Mouse (Mus musculus) MEL (cell line): ENCODE data around the gene Pak6. TPM values are rescaled to one million over a fixed set of nuclear protein-coding genes. Genes with fewer than 3 reads are reported as not detected.

Source experiments
- DNase-seq: peaks from one replicate; pipeline ENCODE4 v3.0.0; 2011; ENCODE audit warnings: low read depth, low spot score
- H3K27ac ChIP-seq: 2 replicates; pipeline ENCODE4 v1.5.1; 2012; ENCODE audit warnings: low read depth, mild to moderate bottlenecking, control low read depth, low read length, moderate library complexity; ENCODE audit not compliant: control insufficient read depth
- H3K27me3 ChIP-seq, 2 experiments: fragments of 150-350 bp in 1 of 2; sonication (generic) in 1 of 2; 2 replicates each; pipeline ENCODE4 v1.6.1; 2012; ENCODE audit warnings: low read length in 2 of 2, mild to moderate bottlenecking in 2 of 2, improper control_type of control experiment in 1 of 2, moderate library complexity in 1 of 2; ENCODE audit not compliant: insufficient read depth in 2 of 2, control insufficient read depth in 1 of 2
- H3K36me3 ChIP-seq, 2 experiments: 2 replicates each; pipeline ENCODE4 v1.6.1; 2012 to 2014; ENCODE audit warnings: low read length in 2 of 2, improper control_type of control experiment in 1 of 2, inconsistent platforms in 1 of 2, mild to moderate bottlenecking in 1 of 2; ENCODE audit not compliant: insufficient read depth in 2 of 2, control insufficient read depth in 1 of 2
- H3K4me1 ChIP-seq, 2 experiments: fragments of 150-350 bp in 1 of 2; sonication (generic) in 1 of 2; 2 replicates each; pipeline ENCODE4 v1.6.1; 2012; ENCODE audit warnings: low read length in 2 of 2, improper control_type of control experiment in 1 of 2, mild to moderate bottlenecking in 1 of 2; ENCODE audit not compliant: insufficient read depth in 2 of 2, control insufficient read depth in 1 of 2
- H3K4me3 ChIP-seq, 2 experiments: fragments of 150-350 bp in 1 of 2; sonication (generic) in 1 of 2; 2 replicates each; pipeline ENCODE4 v1.5.1; 2012; ENCODE audit warnings: low read depth in 2 of 2, low read length in 2 of 2, mild to moderate bottlenecking in 2 of 2, moderate library complexity in 2 of 2, control low read depth in 1 of 2, improper control_type of control experiment in 1 of 2; ENCODE audit not compliant: control insufficient read depth in 1 of 2, insufficient read depth in 1 of 2
- H3K79me2 ChIP-seq: 2 replicates; pipeline ENCODE4 v1.6.1; 2012; ENCODE audit warnings: mild to moderate bottlenecking, low read length, moderate library complexity; ENCODE audit not compliant: control insufficient read depth, poor library complexity, insufficient read depth
- H3K9ac ChIP-seq: 2 replicates; pipeline ENCODE4 v1.6.1; 2012; ENCODE audit warnings: low read depth, mild to moderate bottlenecking, control low read depth, low read length, moderate library complexity; ENCODE audit not compliant: control insufficient read depth, poor library complexity, severe bottlenecking
- H3K9me3 ChIP-seq: fragments of 150-350 bp; sonication (generic); replicated peaks from 2 replicates; pipeline ENCODE4 v1.6.1; 2012; ENCODE audit warnings: mild to moderate bottlenecking, low read length, improper control_type of control experiment, moderate library complexity; ENCODE audit not compliant: insufficient read depth
- BHLHE40 ChIP-seq: IDR thresholded peaks from 2 replicates; pipeline ENCODE4 v1.6.1; 2012; ENCODE audit warnings: low read depth, mild to moderate bottlenecking, inconsistent platforms, low read length, improper control_type of control experiment, borderline replicate concordance
- E2F4 ChIP-seq: IDR thresholded peaks from 2 replicates; pipeline ENCODE4 v1.6.1; 2011; ENCODE audit warnings: low read depth, low read length, improper control_type of control experiment, borderline replicate concordance
- ELF1 ChIP-seq: IDR thresholded peaks from 2 replicates; pipeline ENCODE4 v1.6.1; 2014; ENCODE audit warnings: low read depth, mild to moderate bottlenecking, inconsistent platforms, low read length, improper control_type of control experiment, moderate library complexity
- EP300 ChIP-seq, 2 experiments: IDR thresholded peaks; 2 replicates each; pipeline ENCODE4 v1.6.1; 2011; ENCODE audit warnings: improper control_type of control experiment in 2 of 2, low read length in 2 of 2, low read depth in 1 of 2, mild to moderate bottlenecking in 1 of 2
- GABPA ChIP-seq: IDR thresholded peaks from 2 replicates; pipeline ENCODE4 v1.6.1; 2012; ENCODE audit warnings: low read depth, mild to moderate bottlenecking, inconsistent platforms, low read length, improper control_type of control experiment, moderate library complexity
- JUND ChIP-seq: IDR thresholded peaks from 2 replicates; pipeline ENCODE4 v1.6.1; 2011; ENCODE audit warnings: low read depth, mild to moderate bottlenecking, improper control_type of control experiment, low read length
- KAT2A ChIP-seq: conservative IDR thresholded peaks from 2 replicates; pipeline ENCODE4 v1.6.1; 2012; ENCODE audit warnings: low read depth, low read length, improper control_type of control experiment, inconsistent platforms
- MAFK ChIP-seq: IDR thresholded peaks from 2 replicates; pipeline ENCODE4 v1.6.1; 2011; ENCODE audit warnings: low read depth, mild to moderate bottlenecking, low read length, improper control_type of control experiment, borderline replicate concordance
- MAZ ChIP-seq: IDR thresholded peaks from 2 replicates; pipeline ENCODE4 v1.6.1; 2012; ENCODE audit warnings: low read depth, mild to moderate bottlenecking, inconsistent platforms, low read length, improper control_type of control experiment
- MXI1 ChIP-seq: IDR thresholded peaks from 2 replicates; pipeline ENCODE4 v1.6.1; 2011; ENCODE audit warnings: mild to moderate bottlenecking, low read depth, low read length, improper control_type of control experiment
- MYB ChIP-seq: IDR thresholded peaks from 2 replicates; pipeline ENCODE4 v1.6.1; 2011; ENCODE audit warnings: mild to moderate bottlenecking, low read depth, low read length, improper control_type of control experiment
- MYC ChIP-seq: IDR thresholded peaks from 2 replicates; pipeline ENCODE4 v1.6.1; 2011; ENCODE audit warnings: low read depth, mild to moderate bottlenecking, low read length, improper control_type of control experiment, moderate library complexity
- NRF1 ChIP-seq: IDR thresholded peaks from 2 replicates; pipeline ENCODE4 v1.6.1; 2014; ENCODE audit warnings: low read depth, mild to moderate bottlenecking, inconsistent platforms, low read length, improper control_type of control experiment, moderate library complexity; ENCODE audit not compliant: poor library complexity, insufficient read depth, severe bottlenecking
- RAD21 ChIP-seq: IDR thresholded peaks from 2 replicates; pipeline ENCODE4 v1.6.1; 2011; ENCODE audit warnings: mild to moderate bottlenecking, low read depth, low read length, improper control_type of control experiment
- RCOR1 ChIP-seq: IDR thresholded peaks from 2 replicates; pipeline ENCODE4 v1.6.1; 2012; ENCODE audit warnings: low read depth, mild to moderate bottlenecking, inconsistent platforms, low read length, improper control_type of control experiment
- TBP ChIP-seq: IDR thresholded peaks from 2 replicates; pipeline ENCODE4 v1.8.0; 2011; ENCODE audit warnings: low read depth, low read length, improper control_type of control experiment
- TCF12 ChIP-seq: IDR thresholded peaks from 2 replicates; pipeline ENCODE4 v1.6.1; 2014; ENCODE audit warnings: low read depth, mild to moderate bottlenecking, inconsistent platforms, low read length, improper control_type of control experiment, moderate library complexity
- UBTF ChIP-seq: IDR thresholded peaks from 2 replicates; pipeline ENCODE4 v1.6.1; 2012; ENCODE audit warnings: low read depth, mild to moderate bottlenecking, inconsistent platforms, low read length, improper control_type of control experiment, moderate library complexity, borderline replicate concordance; ENCODE audit not compliant: insufficient read depth
- ZC3H11A ChIP-seq: IDR thresholded peaks from 2 replicates; pipeline ENCODE4 v1.6.1; 2012; ENCODE audit warnings: low read depth, mild to moderate bottlenecking, inconsistent platforms, low read length, improper control_type of control experiment
- ZKSCAN1 ChIP-seq: IDR thresholded peaks from 2 replicates; pipeline ENCODE4 v1.6.1; 2012; ENCODE audit warnings: low read depth, mild to moderate bottlenecking, inconsistent platforms, low read length, improper control_type of control experiment, moderate library complexity
- polyA plus RNA-seq, 2 experiments: library from polyadenylated mRNA; stranded (reverse) in 1 of 2; unstranded in 1 of 2; fragments of >175 nt in 1 of 2; fragments of >200 nt in 1 of 2; gene quantifications; 2 replicates each; pipeline versions ENCODE4 v1.2.1 to v1.2.4; 2012; ENCODE audit warnings: low replicate concordance in 2 of 2, low read depth in 1 of 2; ENCODE audit not compliant: insufficient read length in 2 of 2, insufficient read depth in 1 of 2, missing spikeins in 1 of 2
- total RNA-seq: library from RNA; depleted of rRNA; stranded (reverse); fragments of 300-350 nt; gene quantifications from 2 replicates; pipeline ENCODE4 v1.2.3, GENCODE M21; 2012

Pak6 gene
- total and polyA plus RNA-seq, 3 experiments, result 25.4 to 25.9 TPM; not detected in 1

- Histone ChIP-seq H3K36me3 (no peaks in the 10 kb centered on the region; a peak in 1 of 4 replicates), H3K4me1 (no peaks in the 10 kb centered on the region; a peak in 1 of 4 replicates), H3K9ac (no peak overlapping the region), H3K9me3 (no peaks in the 10 kb centered on the region), H3K27ac (no peak overlapping the region), H3K4me3 (no peak overlapping the region), H3K79me2 (no peaks in the 10 kb centered on the region), H3K27me3 (no peaks in the 10 kb centered on the region)
- no peak for DNase-seq
- TF ChIP-seq UBTF, result no peak
- TF ChIP-seq RCOR1, result no peak
- no peak for TF ChIP-seq BHLHE40
- TF ChIP-seq MAZ, result no peak
- no peak for TF ChIP-seq NRF1
- TF ChIP-seq E2F4, result no peak
- no peak for TF ChIP-seq KAT2A
- no peak for TF ChIP-seq MXI1
- TF ChIP-seq MYC, result no peak
- no peak for TF ChIP-seq ELF1
- no peak for TF ChIP-seq RAD21
- TF ChIP-seq MAFK, result no peak
- no peak for TF ChIP-seq EP300 (IDR thresholded peaks at IDR 0.05; ENCODE audit: low read depth in 1 of 2, low read length in 2 of 2)
These were observed 46.6 kb downstream of the Pak6 start for GRCm38 (mm10) chr2:118709655-118710221.

GRCm38 (mm10) chr2:118711038-118711494, 48.0 kb downstream of the Pak6 start:
- no peaks in the 10 kb centered on the region; a peak in 1 of 4 replicates for H3K36me3 ChIP-seq
- no peaks in the 10 kb centered on the region for H3K9me3 ChIP-seq
- no peak overlapping the region for H3K27ac ChIP-seq
- H3K4me3 ChIP-seq, result no peak overlapping the region
- no peaks in the 10 kb centered on the region for H3K79me2 ChIP-seq
- H3K9ac ChIP-seq, result no peak overlapping the region
- no peak for DNase-seq
- no peaks in the 10 kb centered on the region for H3K27me3 ChIP-seq
- no peaks in the 10 kb centered on the region; a peak in 1 of 4 replicates for H3K4me1 ChIP-seq
- TF ChIP-seq GABPA (no peak), UBTF (no peak), TCF12 (no peak), ZC3H11A (no peak), RCOR1 (no peak), MXI1 (no peak), MAZ (no peak), JUND (no peak), ZKSCAN1 (no peak), EP300 (IDR thresholded peaks at IDR 0.05; ENCODE audit: low read depth in 1 of 2, low read length in 2 of 2) (no peak), E2F4 (no peak), TBP (no peak), MYB (no peak)
